Mouse (Mus musculus): ENCODE results near the gene Gm4131. TPM values are rescaled to one million over a fixed set of nuclear protein-coding genes. Genes with fewer than 3 reads are reported as not detected.
"Not testable (repeated sequence)": the region's sequence is repeated elsewhere in the genome, so short reads cannot be mapped to it uniquely, and the experiment has no call there.

Gene Gm4131
- not detected for total RNA-seq (2021)
- long read RNA-seq, experiment 1, result 0 reads
- long read RNA-seq, experiment 2, result 0 reads

- DNase-seq; intact Hi-C loops (cut with DNase I; ENCODE audit: low total_unique reads): not testable (repeated sequence)
These were observed at the start of gene Gm4131 for GRCm38 (mm10) chr14:62566821-62567220. Gm4131 (minus strand) TSS chr14:62566921.

GRCm38 (mm10) chr14:62609904-62610303, 43.2 kb upstream of the Gm4131 start:
- intact Hi-C loops (cut with DNase I; ENCODE audit: low total_unique reads), result loop anchor here (5.0 kb wide), 1 partner anchor 118 kb away; no protein-coding TSS in a partner anchor
- no peak for DNase-seq

- intact Hi-C loops (cut with DNase I; ENCODE audit: low total_unique reads), result loop anchor here (5.0 kb wide), 1 partner anchor 115 kb away; no protein-coding TSS in a partner anchor
- DNase-seq, result peak; percentile 14
These were observed 41.1 kb upstream of the Gm4131 start for GRCm38 (mm10) chr14:62607791-62608196.

DNA sequence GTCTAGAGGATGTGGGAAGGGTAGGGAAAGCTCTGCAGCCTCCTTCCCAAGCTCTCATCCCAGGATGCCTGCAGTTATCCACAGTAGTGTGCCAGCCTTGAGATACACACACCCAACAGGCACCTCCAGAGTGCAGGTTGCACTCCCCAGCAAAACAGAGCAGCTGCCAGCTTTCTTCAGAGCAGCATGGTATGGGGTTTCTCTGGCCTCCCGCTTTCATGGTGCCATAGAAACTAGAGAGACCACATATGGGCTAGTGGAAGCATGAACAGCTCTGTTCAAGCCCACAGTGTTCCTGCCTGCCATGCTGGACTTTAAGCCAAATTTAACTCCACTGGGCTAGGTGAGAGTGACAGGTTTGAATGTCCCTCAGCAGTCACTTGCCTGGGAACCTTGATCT, 36.1 kb upstream of the Gm4131 start:
- DNase-seq, result no peak
- intact Hi-C loops (cut with DNase I; ENCODE audit: low total_unique reads), result no loop called here

DNA sequence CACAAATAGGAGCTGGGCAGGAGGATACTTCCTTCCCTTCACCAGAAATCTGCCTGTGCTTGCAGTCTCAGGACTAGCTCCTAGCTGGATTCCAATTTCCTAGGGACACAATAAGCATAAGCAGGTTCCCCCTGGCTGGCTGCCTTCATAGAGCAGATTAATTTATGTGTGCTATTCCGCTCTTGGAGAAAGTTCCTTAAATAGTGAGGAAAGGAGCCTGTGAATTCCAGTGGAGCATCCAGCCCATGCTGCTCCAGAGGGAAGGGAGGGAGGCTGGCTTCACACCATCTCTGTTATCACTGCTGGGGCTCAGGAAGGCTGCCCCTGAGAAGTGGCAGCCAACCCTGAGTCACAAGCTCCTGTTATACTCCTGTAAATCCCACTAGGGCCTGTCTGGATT, 35.5 kb upstream of the Gm4131 start:
- intact Hi-C loops (cut with DNase I; ENCODE audit: low total_unique reads), result no loop called here
- DNase-seq, result no peak

GRCm38 (mm10) chr14:62600109-62600522, 33.4 kb upstream of the Gm4131 start:
- intact Hi-C loops (cut with DNase I; ENCODE audit: low total_unique reads), result no loop called here
- no peak for DNase-seq

GRCm38 (mm10) chr14:62585338-62585737, 18.6 kb upstream of the Gm4131 start:
- no peak for DNase-seq
- intact Hi-C loops (cut with DNase I; ENCODE audit: low total_unique reads), result no loop called here

DNA sequence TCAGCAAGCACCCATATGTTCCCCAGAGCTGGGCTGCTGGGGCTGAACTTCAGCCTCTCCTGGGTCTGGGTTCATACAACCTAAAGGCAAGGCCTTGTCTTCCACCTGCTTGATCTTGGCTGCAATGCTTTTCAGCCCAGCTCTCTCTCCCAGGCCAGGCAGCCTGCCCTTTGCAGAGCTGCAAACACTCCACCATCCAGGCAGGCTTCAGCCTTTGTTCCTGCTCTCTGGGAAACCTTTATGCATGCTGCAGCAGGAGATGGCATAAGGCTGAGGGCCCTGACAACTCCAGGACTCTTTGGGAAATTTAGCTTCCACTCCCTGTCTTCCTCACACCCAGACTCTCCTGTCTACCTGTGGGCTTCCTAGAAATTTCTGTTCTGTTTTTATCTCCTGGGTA, 17.9 kb upstream of the Gm4131 start:
- no peak for DNase-seq
- intact Hi-C loops (cut with DNase I; ENCODE audit: low total_unique reads), result no loop called here

- intact Hi-C loops (cut with DNase I; ENCODE audit: low total_unique reads), result no loop called here
- DNase-seq, result no peak
These were observed 15.0 kb upstream of the Gm4131 start for GRCm38 (mm10) chr14:62581768-62582167.

GRCm38 (mm10) chr14:62580945-62581344, 14.2 kb upstream of the Gm4131 start:
- intact Hi-C loops (cut with DNase I; ENCODE audit: low total_unique reads), result no loop called here
- no peak for DNase-seq

DNA sequence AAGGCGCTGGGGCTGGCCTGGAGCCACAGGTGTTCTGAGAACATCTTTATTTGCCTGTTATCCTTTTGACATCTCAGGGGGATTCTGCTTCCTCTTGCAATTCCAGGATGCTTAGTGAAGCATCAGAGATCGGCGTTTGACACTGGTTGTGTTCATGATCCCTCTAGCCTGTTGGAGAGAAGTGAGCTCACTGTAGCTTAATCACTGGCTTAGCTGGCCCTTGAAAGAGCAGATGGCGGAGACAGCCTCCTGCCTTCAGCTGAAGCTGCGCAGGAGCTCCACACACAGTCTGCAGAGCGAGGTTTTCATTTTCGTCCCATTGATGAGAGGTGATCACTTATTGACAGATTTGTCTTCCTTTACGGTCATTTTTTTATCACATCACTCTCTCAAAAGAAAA, 9.1 kb upstream of the Gm4131 start:
- DNase-seq, result no peak
- intact Hi-C loops (cut with DNase I; ENCODE audit: low total_unique reads), result no loop called here

DNA sequence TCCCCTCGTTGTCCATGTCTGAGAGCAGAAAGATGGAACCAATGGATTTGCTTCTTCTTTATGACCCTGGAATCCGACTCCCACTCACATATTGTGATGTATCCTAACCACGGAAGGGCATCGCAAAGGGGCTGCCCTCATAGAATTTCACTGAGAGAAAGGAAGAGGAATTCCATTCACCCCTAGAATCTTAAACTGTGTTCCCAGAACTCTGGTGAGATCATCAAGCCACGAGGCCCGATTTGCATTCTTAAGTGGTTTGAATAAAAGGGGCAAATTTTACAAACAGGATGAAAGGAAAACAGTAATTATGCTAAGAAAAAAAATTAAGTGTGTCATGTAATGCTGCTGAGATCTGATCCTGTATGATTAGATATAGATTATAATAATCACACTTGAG, 8.2 kb upstream of the Gm4131 start:
- DNase-seq, result no peak
- intact Hi-C loops (cut with DNase I; ENCODE audit: low total_unique reads), result no loop called here

GRCm38 (mm10) chr14:62573454-62573853, 6.7 kb upstream of the Gm4131 start:
- DNase-seq, result no peak
- intact Hi-C loops (cut with DNase I; ENCODE audit: low total_unique reads), result no loop called here

- no peak for DNase-seq
These were observed 3.6 kb upstream of the Gm4131 start for GRCm38 (mm10) chr14:62570299-62570698.

GRCm38 (mm10) chr14:62569463-62569862, 2.7 kb upstream of the Gm4131 start:
- no peak for DNase-seq
- intact Hi-C loops (cut with DNase I; ENCODE audit: low total_unique reads), result no loop called here

More at GRCm38 (mm10) chr14:62570299-62570698, 3.6 kb upstream of the Gm4131 start:
- intact Hi-C loops (cut with DNase I; ENCODE audit: low total_unique reads), result no loop called here

DNA sequence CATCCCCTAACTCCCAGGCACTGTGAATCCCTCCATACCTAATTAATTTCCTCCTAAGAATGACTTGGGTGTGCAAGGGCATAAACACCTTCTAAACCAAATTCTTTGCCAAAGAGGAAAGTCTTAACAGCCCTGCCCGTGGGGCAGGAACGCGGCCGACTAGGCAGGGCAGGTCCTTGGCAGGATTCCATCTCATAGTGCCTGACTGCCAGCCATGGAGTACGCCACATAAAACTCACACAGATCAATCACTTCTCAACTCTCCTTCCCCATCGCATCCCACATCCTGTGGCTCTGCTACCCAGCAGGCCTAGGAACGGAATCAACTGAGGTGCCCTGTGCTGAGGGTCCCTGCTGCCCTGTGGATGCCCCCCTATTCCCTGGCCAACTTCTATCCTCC, 3.0 kb downstream of the Gm4131 start:
- intact Hi-C loops (cut with DNase I; ENCODE audit: low total_unique reads), result no loop called here
- no peak for DNase-seq

DNA sequence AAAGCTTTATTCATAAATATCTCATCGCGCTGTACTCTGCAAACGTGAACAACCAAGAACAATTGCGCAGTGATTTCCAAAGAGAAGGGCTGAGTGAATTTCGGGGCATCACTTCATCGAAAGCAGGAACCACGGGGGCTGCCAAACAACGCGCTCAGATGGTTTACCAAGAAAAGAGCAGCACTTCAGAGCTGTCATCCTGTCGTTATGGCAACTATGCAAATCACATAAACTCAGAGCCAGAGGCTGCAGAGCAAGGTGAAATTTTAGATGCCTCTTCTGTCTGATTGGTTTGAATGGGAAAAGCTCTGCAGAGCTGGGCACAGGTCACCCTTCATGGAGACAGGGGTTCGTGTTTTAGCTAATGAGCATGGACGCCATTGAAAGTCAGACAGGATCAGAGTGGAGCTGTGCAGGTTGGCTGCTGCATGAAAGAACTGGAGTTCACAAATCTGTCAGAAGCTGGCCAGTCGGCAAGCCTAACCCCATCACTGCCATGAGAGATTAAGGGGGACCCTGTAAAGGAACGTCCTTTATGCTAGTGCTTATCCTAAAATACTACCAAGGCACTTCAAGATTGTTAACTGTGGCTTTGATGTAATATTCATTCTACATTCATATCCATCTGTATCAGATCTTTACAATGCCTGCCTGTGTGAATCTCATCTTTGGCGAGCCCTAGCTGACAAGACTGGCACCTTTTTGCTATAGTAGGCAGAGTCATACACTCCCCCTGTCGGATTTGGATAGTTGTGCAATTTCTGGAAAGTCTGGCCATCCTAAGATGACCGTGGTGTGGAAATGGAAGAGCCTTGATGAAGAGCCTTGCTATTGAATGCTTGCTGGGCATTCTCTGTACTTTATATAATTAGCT, 4.6 kb downstream of the Gm4131 start:
- intact Hi-C loops (cut with DNase I; ENCODE audit: low total_unique reads), result no loop called here
- no peak for DNase-seq

GRCm38 (mm10) chr14:62557111-62557510, 9.6 kb downstream of the Gm4131 start:
- no peak for DNase-seq
- intact Hi-C loops (cut with DNase I; ENCODE audit: low total_unique reads), result no loop called here

- DNase-seq, result no peak
- intact Hi-C loops (cut with DNase I; ENCODE audit: low total_unique reads), result no loop called here
These were observed 10.6 kb downstream of the Gm4131 start for GRCm38 (mm10) chr14:62555840-62556810.

DNA sequence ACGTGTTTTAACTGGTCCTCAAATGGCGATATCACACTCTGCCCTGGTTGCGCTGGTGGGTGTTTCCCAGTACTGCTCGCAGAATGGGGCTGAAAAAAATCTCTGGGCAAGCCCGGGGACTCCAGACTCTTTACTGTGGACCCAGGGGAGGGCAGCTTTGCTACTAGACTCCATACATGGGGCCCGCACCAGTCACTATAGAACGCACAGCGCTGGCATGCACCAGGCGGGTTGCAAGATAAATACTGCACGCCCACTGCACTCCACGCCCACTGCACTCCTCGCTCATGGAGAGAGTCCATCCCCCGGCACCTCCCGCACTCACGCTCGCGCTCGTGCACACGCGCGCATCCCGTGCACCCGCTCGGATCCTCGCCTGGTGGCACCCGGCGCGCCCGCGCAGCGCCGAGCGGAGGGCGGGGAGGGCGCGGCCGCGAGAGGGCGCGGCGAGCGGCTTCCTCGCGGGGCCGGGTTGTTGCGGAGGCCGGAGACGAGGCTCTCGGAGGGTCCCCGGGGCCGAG, 11.4 kb downstream of the Gm4131 start, which contains the start of gene Fam124a:
Fam124a (plus strand) TSS at position 429 of the 521 bp plus-strand sequence.
- intact Hi-C loops (cut with DNase I; ENCODE audit: low total_unique reads), result no loop called here
- peak; percentile 64 for DNase-seq

Data from gastrocnemius, postnatal 14 days (tissue).